Mouse (Mus musculus) forebrain, embryonic 11.5 days (tissue): ENCODE results near the gene Mpp6. TPM values are rescaled to one million over a fixed set of nuclear protein-coding genes. Genes with fewer than 3 reads are reported as not detected.

ENCODE experiments used
- ATAC-seq: fragments of 200-750 bp; cut with Nextera tagmentation; replicated peaks from 2 replicates; pipeline ENCODE4 v1.8.0; 2017; ENCODE audit warnings: moderate TSS enrichment; ENCODE audit not compliant: low FRiP score
- DNase-seq: peaks from one replicate; pipeline ENCODE4 v3.0.0-alpha.2; 2017; ENCODE audit warnings: low spot score
- H3K27ac ChIP-seq: fragments of 300-500 bp; sonication (generic); 2 replicates; pipeline ENCODE4 v1.5.1; 2014; ENCODE audit warnings: low read depth, low read length
- H3K27me3 ChIP-seq: fragments of 300-500 bp; sonication (generic); 2 replicates; pipeline ENCODE4 v1.6.1; 2014; ENCODE audit warnings: mild to moderate bottlenecking, low read length, mixed read lengths; ENCODE audit not compliant: control insufficient read depth, insufficient read depth
- H3K36me3 ChIP-seq: fragments of 300-500 bp; sonication (generic); 2 replicates; pipeline ENCODE4 v1.6.1; 2014; ENCODE audit warnings: mild to moderate bottlenecking, low read length, moderate library complexity, mixed read lengths; ENCODE audit not compliant: control insufficient read depth, insufficient read depth
- H3K4me1 ChIP-seq: fragments of 300-500 bp; sonication (generic); replicated peaks from 2 replicates; pipeline ENCODE4 v1.6.1; 2014; ENCODE audit warnings: low read length, mixed read lengths; ENCODE audit not compliant: control insufficient read depth, insufficient read depth
- H3K4me2 ChIP-seq: fragments of 300-500 bp; sonication (generic); 2 replicates; pipeline ENCODE4 v1.6.1; 2014; ENCODE audit warnings: low read depth, mild to moderate bottlenecking, low read length, moderate library complexity, mixed read lengths; ENCODE audit not compliant: severe bottlenecking
- H3K4me3 ChIP-seq: fragments of 300-500 bp; sonication (generic); 2 replicates; pipeline ENCODE4 v1.5.1; 2014; ENCODE audit warnings: low read depth, low read length
- H3K9ac ChIP-seq: fragments of 300-500 bp; sonication (generic); 2 replicates; pipeline ENCODE4 v1.6.1; 2014; ENCODE audit warnings: low read length
- H3K9me3 ChIP-seq: fragments of 300-500 bp; sonication (generic); 2 replicates; pipeline ENCODE4 v1.6.1; 2016; ENCODE audit warnings: low read length, mixed read lengths; ENCODE audit not compliant: control insufficient read depth
- WGBS: fragments of 180-500 bp; shearing (Covaris S2); extraction: QIAGEN DNeasy Blood & Tissue Kit; methylation state at CpG from one replicate; pipeline ENCODE4 v1.1.7; 2014; 5-methylcytosine and 5-hydroxymethylcytosine counted together
- polyA plus RNA-seq: library from polyadenylated mRNA; unstranded; fragments of >200 nt; fragmentation: Nextera tagmentation; extraction: Ambion mirVana; gene quantifications from 2 replicates; pipeline ENCODE4 v1.2.1, GENCODE M21; 2014

The Mpp6 gene
- polyA plus RNA-seq, 1 experiment from 2014 or later = 92.6 TPM

GRCm38 (mm10) chr6:50222351-50222750 lies 112.3 kb downstream of the Mpp6 start:
- Histone ChIP-seq H3K36me3 (no peaks in the 10 kb centered on the region), H3K4me3 (no peak overlapping the region), H3K9me3 (no peaks in the 10 kb centered on the region), H3K4me1 (no peaks in the 10 kb centered on the region), H3K9ac (no peak overlapping the region), H3K27ac (no peak overlapping the region), H3K27me3 (no peaks in the 10 kb centered on the region), H3K4me2 (no peak overlapping the region)
- DNase-seq (no peak), ATAC-seq (no peak)
- 80% methylated on average over 5 of the region's 5 CpGs for WGBS

GRCm38 (mm10) chr6:50222986-50223385 lies 112.9 kb downstream of the Mpp6 start:
- no peak for ATAC-seq
- WGBS = 80% methylated on average over 5 of the region's 5 CpGs
- Histone ChIP-seq H3K4me1 (no peaks in the 10 kb centered on the region), H3K4me2 (no peak overlapping the region), H3K36me3 (no peaks in the 10 kb centered on the region), H3K9ac (no peak overlapping the region), H3K9me3 (no peaks in the 10 kb centered on the region), H3K27ac (no peak overlapping the region), H3K27me3 (no peaks in the 10 kb centered on the region), H3K4me3 (no peak overlapping the region)
- no peak for DNase-seq

GRCm38 (mm10) chr6:50223606-50224005 lies 113.6 kb downstream of the Mpp6 start:
- no peak overlapping the region for H3K27ac ChIP-seq
- H3K4me2 ChIP-seq = no peak overlapping the region
- WGBS = 86% methylated on average over 4 of the region's 4 CpGs
- no peak overlapping the region for H3K4me3 ChIP-seq
- no peak overlapping the region for H3K9ac ChIP-seq
- no peak for DNase-seq
- no peaks in the 10 kb centered on the region for H3K27me3 ChIP-seq
- H3K9me3 ChIP-seq = no peaks in the 10 kb centered on the region
- H3K36me3 ChIP-seq = no peaks in the 10 kb centered on the region
- no peaks in the 10 kb centered on the region for H3K4me1 ChIP-seq
- ATAC-seq = no peak

- 85% methylated on average over 5 of the region's 5 CpGs for WGBS
Measured at GRCm38 (mm10) chr6:50225232-50225631, 115.2 kb downstream of the Mpp6 start.

GRCm38 (mm10) chr6:50228180-50228579 lies 118.1 kb downstream of the Mpp6 start:
- Histone ChIP-seq H3K9me3 (no peaks in the 10 kb centered on the region), H3K4me2 (no peak overlapping the region), H3K36me3 (no peaks in the 10 kb centered on the region), H3K27me3 (no peaks in the 10 kb centered on the region), H3K4me1 (no peaks in the 10 kb centered on the region), H3K9ac (no peak overlapping the region), H3K27ac (no peak overlapping the region), H3K4me3 (no peak overlapping the region)
- WGBS = 83% methylated on average over 5 of the region's 5 CpGs
- ATAC-seq (no peak), DNase-seq (no peak)

More at GRCm38 (mm10) chr6:50225232-50225631, 115.2 kb downstream of the Mpp6 start:
- ATAC-seq (no peak), DNase-seq (no peak)
- no peaks in the 10 kb centered on the region for H3K4me1 ChIP-seq
- H3K9ac ChIP-seq = no peak overlapping the region
- no peak overlapping the region for H3K27ac ChIP-seq
- no peaks in the 10 kb centered on the region for H3K36me3 ChIP-seq
- no peaks in the 10 kb centered on the region for H3K27me3 ChIP-seq
- H3K4me3 ChIP-seq = no peak overlapping the region
- no peaks in the 10 kb centered on the region for H3K9me3 ChIP-seq
- H3K4me2 ChIP-seq = no peak overlapping the region

GRCm38 (mm10) chr6:50231288-50231687 lies 121.2 kb downstream of the Mpp6 start:
- Histone ChIP-seq H3K9ac (no peak overlapping the region), H3K9me3 (no peaks in the 10 kb centered on the region), H3K4me3 (no peak overlapping the region), H3K36me3 (no peaks in the 10 kb centered on the region), H3K27me3 (no peaks in the 10 kb centered on the region), H3K27ac (no peak overlapping the region), H3K4me1 (no peaks in the 10 kb centered on the region), H3K4me2 (no peak overlapping the region)
- WGBS = 95% methylated on average over 5 of the region's 5 CpGs
- DNase-seq (no peak), ATAC-seq (no peak)

GRCm38 (mm10) chr6:50232984-50233383 lies 122.9 kb downstream of the Mpp6 start:
- DNase-seq = no peak
- no peak for ATAC-seq
- 64% methylated on average over 1 of the region's 1 CpGs for WGBS

GRCm38 (mm10) chr6:50237963-50238362 lies 127.9 kb downstream of the Mpp6 start:
- no peaks in the 10 kb centered on the region for H3K4me1 ChIP-seq
- ATAC-seq (no peak), DNase-seq (no peak)
- H3K9ac ChIP-seq = no peak overlapping the region
- no peaks in the 10 kb centered on the region for H3K27me3 ChIP-seq
- H3K9me3 ChIP-seq = no peaks in the 10 kb centered on the region
- H3K36me3 ChIP-seq = no peaks in the 10 kb centered on the region
- H3K4me2 ChIP-seq = no peak overlapping the region
- no peak overlapping the region for H3K27ac ChIP-seq
- 76% methylated on average over 2 of the region's 2 CpGs for WGBS
- H3K4me3 ChIP-seq = no peak overlapping the region

More at GRCm38 (mm10) chr6:50232984-50233383, 122.9 kb downstream of the Mpp6 start:
- H3K27me3 ChIP-seq = no peaks in the 10 kb centered on the region
- H3K4me3 ChIP-seq = no peak overlapping the region
- no peak overlapping the region for H3K4me2 ChIP-seq
- no peaks in the 10 kb centered on the region for H3K4me1 ChIP-seq
- H3K9me3 ChIP-seq = no peaks in the 10 kb centered on the region
- no peak overlapping the region for H3K27ac ChIP-seq
- no peaks in the 10 kb centered on the region for H3K36me3 ChIP-seq
- H3K9ac ChIP-seq = no peak overlapping the region

GRCm38 (mm10) chr6:50239902-50240301 lies 129.9 kb downstream of the Mpp6 start:
- H3K9me3 ChIP-seq = no peaks in the 10 kb centered on the region
- no peak overlapping the region for H3K9ac ChIP-seq
- ATAC-seq (no peak), DNase-seq (no peak)
- no peak overlapping the region for H3K27ac ChIP-seq
- 93% methylated on average over 2 of the region's 2 CpGs for WGBS
- no peaks in the 10 kb centered on the region for H3K27me3 ChIP-seq
- H3K4me2 ChIP-seq = no peak overlapping the region
- H3K4me1 ChIP-seq = no peaks in the 10 kb centered on the region
- H3K4me3 ChIP-seq = no peak overlapping the region
- H3K36me3 ChIP-seq = no peaks in the 10 kb centered on the region
